Mouse (Mus musculus): Measurements from ENCODE around the gene Sema4f.

The Sema4f gene

DNA sequence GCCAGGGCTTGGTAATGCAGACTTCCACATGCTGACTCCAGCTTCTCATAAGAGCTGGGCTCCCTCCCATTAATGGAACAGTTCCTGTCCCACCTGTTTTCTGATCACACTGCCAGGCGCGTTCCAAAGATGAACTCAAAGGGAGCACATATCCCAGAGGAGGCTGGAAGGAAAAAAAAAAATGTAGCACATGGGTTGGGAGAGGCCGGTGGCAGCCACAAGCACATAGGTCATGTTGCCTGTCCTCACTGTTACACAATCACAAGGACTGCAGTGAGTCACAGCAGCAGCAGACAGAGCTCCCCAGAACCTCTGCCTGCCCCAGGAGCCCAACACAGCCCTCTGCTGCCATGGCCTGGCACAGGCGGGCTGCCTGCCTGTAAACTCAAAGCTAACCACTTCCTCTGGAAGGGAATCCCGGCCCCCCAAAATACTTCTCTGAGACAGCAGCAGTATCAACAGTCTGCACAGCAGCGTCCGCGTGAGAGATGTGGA lies 76.1 kb downstream of the Sema4f start:
- DNase-seq = no peak

GRCm38 (mm10) chr6:82862475-82862874 lies 77.1 kb downstream of the Sema4f start:
- DNase-seq = no peak

DNA sequence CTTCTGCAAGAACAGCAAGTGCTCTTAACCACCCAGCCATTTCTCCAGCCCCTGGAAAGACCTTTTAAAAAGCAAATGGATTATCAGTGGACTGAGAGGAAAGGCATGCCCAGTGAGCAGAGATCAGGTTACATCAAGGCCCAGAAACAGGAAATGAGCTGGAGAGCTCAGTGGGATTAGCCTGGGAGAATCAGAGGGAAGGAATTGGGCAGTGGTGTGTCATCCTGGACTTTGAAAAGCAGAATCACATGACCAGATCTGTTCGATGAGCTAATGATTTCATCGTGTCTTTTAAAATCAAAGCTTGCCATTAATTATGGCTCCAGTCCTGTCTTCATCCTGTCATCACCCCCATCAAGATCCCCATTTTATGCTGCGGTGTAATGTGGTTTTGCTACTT lies 77.5 kb downstream of the Sema4f start:
- DNase-seq = no peak
